Comparison of ENCODE assay signal across 31 mouse cellular contexts in genomic region chr8:79281376-79281890, GRCm38 (mm10). TPM values are rescaled to one million over a fixed set of nuclear protein-coding genes. Genes with fewer than 3 reads are reported as not detected.
DNase-seq lines count a peak whose midpoint lies in the region; ATAC-seq and TF ChIP-seq lines count a peak whose summit lies in the region.
"Had no signal": no experiment of that assay in that cellular context is flagged by ENCODE, and none has a peak within 500 bp of the region (broad histone marks: within the 10 kb centered on the region; RNA-seq: fewer than 3 reads in every experiment).

No protein-coding gene starts in this region.

- no peak overlapping the region for H3K4me3 ChIP-seq in embryonic fibroblast, embryonic 13.5 days (ENCODE audit: insufficient read depth, low read length)
- H3K4me3 ChIP-seq: embryonic facial prominence, embryonic 10.5 days; embryonic facial prominence, embryonic 12.5 days; erythroblast, embryonic 14.5 days; forebrain, embryonic 10.5 days; forebrain, embryonic 12.5 days had no signal

- TF ChIP-seq POLR2A in embryonic fibroblast, embryonic 13.5 days (IDR thresholded peaks at IDR 0.05; ENCODE audit: low read depth, low read length), result no peak

- 0 out of 2 replicates have a peak, but pooled peaks cover 9% of the 10 kb centered on the region for H3K4me1 ChIP-seq in embryonic fibroblast, embryonic 13.5 days (ENCODE audit: control insufficient read depth, insufficient read depth, low read length)
- H3K4me1 ChIP-seq: embryonic facial prominence, embryonic 10.5 days; embryonic facial prominence, embryonic 12.5 days; forebrain, embryonic 10.5 days; forebrain, embryonic 12.5 days had no signal

- peak overlapping the region; percentile 72 for H3K27ac ChIP-seq in embryonic fibroblast, embryonic 13.5 days (ENCODE audit: insufficient read depth, low read length)
- H3K27ac ChIP-seq: embryonic facial prominence, embryonic 10.5 days; embryonic facial prominence, embryonic 12.5 days; forebrain, embryonic 10.5 days; forebrain, embryonic 12.5 days had no signal

- DNase-seq in 3T3-L1 (ENCODE audit: low read depth, low spot score) (peak; percentile 69), NIH3T3 (ENCODE audit: low read depth) (peak; percentile 87)
- DNase-seq in thymus, postnatal 0 days (ENCODE audit: low spot score), result no peak
- DNase-seq in gastrocnemius, postnatal 10 days, result no peak
- DNase-seq in urinary bladder, adult 2 months (ENCODE audit: low spot score), result no peak
- DNase-seq: adrenal gland, adult 2 months; adrenal gland, postnatal 10 days; adrenal gland, postnatal 25 days; B cell, adult 2 months; cerebellum, adult 11 months; cerebellum, adult 18-20 months; cerebellum, adult 8-10 months; cerebellum, adult 9-11 months; cerebellum, postnatal 14 days; cerebellum, postnatal 36 days had no signal

- TF ChIP-seq CTCF in embryonic fibroblast, embryonic 13.5 days (IDR thresholded peaks at IDR 0.05; ENCODE audit: borderline replicate concordance, insufficient read depth, low read length), result no peak

- peak; percentile 51 to 59 for ATAC-seq in hematopoietic stem cell, adult 5-6 weeks (replicated peaks in 1 of 2; ENCODE audit: insufficient read depth in 1 of 2, low FRiP score in 2 of 2, low TSS enrichment in 1 of 2, low read depth in 1 of 2, poor library complexity in 2 of 2, severe bottlenecking in 2 of 2)
- ATAC-seq: CD4-positive, CD25-positive, alpha-beta regulatory T cell, adult 4 months; forebrain, embryonic 14.5 days; forebrain, embryonic 16.5 days had no signal

RNA-seq across cellular contexts. Expression of gene Mmaa, which starts 13.3 kb away (rescaled TPM):
- polyA plus RNA-seq in embryonic fibroblast, embryonic 13.5 days (2011; ENCODE audit: insufficient read length, low read depth, missing spikeins), result 8.6 and 12.0 TPM in 2 replicates
- 7.7 and 10.7 TPM in 2 replicates for total RNA-seq in hematopoietic stem cell, adult 5-6 weeks (2017)
- 6.9 and 8.8 TPM in 2 replicates for polyA plus RNA-seq in thymus, postnatal 0 days (2015; fragmentation: Nextera tagmentation; extraction: Ambion mirVana)
- total RNA-seq in gastrocnemius, postnatal 10 days (2021), result 10 to 100 TPM; 17.3 to 17.5 TPM
- 21.2 and 23.9 TPM in 2 replicates for polyA plus RNA-seq in urinary bladder, adult 2 months (2012; rRNA removed)

RNA-seq across cellular contexts. Expression of gene 1700011L22Rik, which starts 33.1 kb away (rescaled TPM):
- polyA plus RNA-seq in embryonic fibroblast, embryonic 13.5 days (2011; ENCODE audit: insufficient read length, low read depth, missing spikeins), result not detected in 2 replicates
- not detected in 2 replicates for total RNA-seq in hematopoietic stem cell, adult 5-6 weeks (2017)
- not detected in 2 replicates for polyA plus RNA-seq in thymus, postnatal 0 days (2015; fragmentation: Nextera tagmentation; extraction: Ambion mirVana)
- total RNA-seq in gastrocnemius, postnatal 10 days (2021), result not detected
- 0.15 and 0.38 TPM in 2 replicates for polyA plus RNA-seq in urinary bladder, adult 2 months (2012; rRNA removed)
- total RNA-seq: adrenal gland, adult 2 months; adrenal gland, postnatal 10 days; adrenal gland, postnatal 25 days; adrenal gland, postnatal 4 days; CH12.LX; G1E had no signal
- polyA plus RNA-seq: adrenal gland, adult 2 months; brain, embryonic 14.5 days; CD4-positive, CD25-positive, alpha-beta regulatory T cell, adult 4 months; cortical plate, adult 2 months; embryonic facial prominence, embryonic 10.5 days; embryonic facial prominence, embryonic 12.5 days; embryonic facial prominence, embryonic 14.5 days; erythroblast, embryonic 14.5 days; forebrain, embryonic 10.5 days; forebrain, embryonic 12.5 days; forebrain, embryonic 14.5 days; forebrain, embryonic 16.5 days; G1E had no signal

Comparison
In these comparisons a context has a peak if more than half of its experiments do, and no peak if none do; other contexts are left out.
1. DNase-seq: peak in 3T3-L1 (single experiment) and NIH3T3 (single experiment); none in thymus, postnatal 0 days (single experiment), gastrocnemius, postnatal 10 days (single experiment) and urinary bladder, adult 2 months (single experiment).